Mouse (Mus musculus): ENCODE results near the gene Apol9b.

Gene Apol9b

DNA sequence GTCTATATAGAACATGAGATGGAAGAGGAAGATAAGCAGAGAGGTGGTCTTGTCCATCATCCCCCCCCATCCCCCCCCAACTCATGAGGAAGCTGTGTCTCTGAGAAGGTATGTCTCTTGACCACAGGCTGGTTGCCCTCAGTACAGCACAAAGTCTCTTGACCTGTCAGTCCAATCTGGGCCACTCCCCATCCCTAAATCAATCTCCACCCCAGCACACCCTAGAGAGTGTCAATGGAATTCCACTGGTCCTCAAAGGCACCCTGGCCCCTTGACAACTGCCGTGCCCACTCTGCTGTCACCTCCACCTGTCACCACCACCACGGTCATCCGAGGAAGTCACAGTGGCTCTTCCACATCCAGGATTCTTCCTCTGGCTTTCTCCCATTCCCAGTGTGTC, 19.6 kb downstream of the Apol9b start:
- DNase-seq = no peak

- DNase-seq = no peak
These were observed 20.9 kb downstream of the Apol9b start for GRCm38 (mm10) chr15:77749717-77750116.

- no peak for DNase-seq
These were observed 21.6 kb downstream of the Apol9b start for GRCm38 (mm10) chr15:77750461-77750860.

GRCm38 (mm10) chr15:77752443-77752842, 23.6 kb downstream of the Apol9b start:
- DNase-seq = no peak

DNA sequence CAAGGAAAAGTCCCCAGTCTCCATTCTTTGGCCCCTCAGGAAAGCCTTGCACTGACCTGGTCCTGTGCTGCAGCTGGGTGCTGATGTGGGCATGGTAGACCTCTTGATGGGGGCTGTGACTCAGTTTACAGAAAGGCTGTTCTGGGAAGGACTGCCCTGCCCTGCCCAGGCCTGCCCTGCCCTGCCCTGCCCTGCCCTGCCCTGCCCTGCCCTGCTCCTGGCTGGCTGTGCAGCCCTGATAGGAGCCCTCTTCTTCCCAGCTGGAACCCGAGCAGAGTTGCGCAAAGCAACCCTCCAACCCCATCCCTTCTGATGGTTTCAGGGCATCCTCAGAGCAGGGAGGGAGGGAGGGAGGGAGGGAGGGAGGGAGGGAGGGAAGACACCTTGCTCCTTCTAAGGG, 26.3 kb downstream of the Apol9b start:
- no peak for DNase-seq

DNA sequence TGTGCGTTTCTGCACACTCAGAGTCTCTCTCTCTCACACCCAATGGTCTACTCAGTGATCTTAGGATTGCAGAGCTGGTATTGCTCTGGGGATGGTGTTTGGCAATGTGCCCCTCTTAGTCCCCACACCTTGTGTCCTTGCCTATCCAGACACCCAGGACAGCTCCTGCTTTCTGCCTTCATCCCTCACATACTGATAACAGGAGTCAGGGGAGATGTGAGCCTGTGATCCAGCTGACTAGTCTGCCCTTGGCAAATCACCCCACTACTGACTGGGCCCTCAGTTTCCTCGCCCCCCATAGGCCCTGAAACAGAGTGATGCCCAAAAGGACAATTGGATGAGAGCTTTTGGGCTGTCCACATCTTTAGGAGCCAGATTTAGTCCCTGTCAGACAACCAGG, 27.2 kb downstream of the Apol9b start:
- DNase-seq = no peak

- peak; percentile 53 for DNase-seq
These were observed 28.0 kb downstream of the Apol9b start, which contains the start of gene Apol8 for GRCm38 (mm10) chr15:77756848-77757247. Gene Apol8 (minus strand): TSS chr15:77757003.

DNA sequence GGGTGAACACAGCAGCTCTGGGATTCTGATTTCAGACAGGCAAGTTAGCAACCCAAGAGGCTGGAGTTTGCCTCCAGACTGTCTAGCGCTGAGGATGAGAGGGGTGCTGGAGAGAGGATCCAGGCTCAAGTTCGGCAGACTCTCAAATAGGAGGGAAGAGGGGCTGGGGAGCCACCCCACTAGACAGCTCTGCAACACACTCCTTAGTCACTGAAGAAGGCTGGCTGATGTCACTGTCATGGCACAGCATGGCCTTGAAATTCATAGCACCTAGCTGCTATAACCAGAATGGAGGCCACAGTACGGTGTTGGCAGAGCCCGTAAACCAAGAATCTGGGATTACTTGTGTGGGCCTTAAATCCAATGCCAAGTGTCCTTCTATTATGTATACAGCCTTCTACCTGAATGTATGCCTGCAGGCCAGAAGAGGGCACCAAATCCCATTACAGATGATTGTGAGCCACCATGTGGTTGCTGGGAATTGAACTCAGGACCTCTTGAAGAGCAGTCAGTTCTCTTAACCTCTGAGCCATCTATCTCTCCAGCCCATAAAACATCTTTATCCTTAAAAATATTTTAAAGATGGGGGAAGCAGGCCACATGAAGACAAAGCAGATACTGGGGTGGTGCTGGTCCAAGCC, 28.9 kb downstream of the Apol9b start:
- DNase-seq = no peak

DNA sequence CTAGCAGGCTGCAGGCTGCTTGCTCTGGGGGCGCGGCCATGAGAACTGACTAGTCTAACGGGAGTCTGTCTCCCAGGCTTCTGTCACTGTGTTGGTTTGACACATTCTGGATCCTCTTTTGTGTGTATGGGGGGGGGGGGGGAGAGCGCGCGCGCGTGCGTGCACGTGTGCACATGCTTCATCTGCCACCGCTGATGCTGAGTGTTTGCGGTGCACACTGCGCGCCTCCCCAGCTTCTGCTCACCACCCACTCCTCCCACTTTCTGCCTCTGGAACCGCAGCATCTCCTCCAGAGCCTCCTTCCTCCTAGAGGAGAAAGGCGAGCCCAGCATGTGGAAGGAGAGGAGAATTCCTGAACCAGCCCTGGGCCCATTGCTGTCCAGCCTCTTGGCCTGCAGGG, 31.2 kb downstream of the Apol9b start:
- no peak for DNase-seq

- DNase-seq = no peak
These were observed 32.2 kb downstream of the Apol9b start for GRCm38 (mm10) chr15:77761083-77761482.

DNA sequence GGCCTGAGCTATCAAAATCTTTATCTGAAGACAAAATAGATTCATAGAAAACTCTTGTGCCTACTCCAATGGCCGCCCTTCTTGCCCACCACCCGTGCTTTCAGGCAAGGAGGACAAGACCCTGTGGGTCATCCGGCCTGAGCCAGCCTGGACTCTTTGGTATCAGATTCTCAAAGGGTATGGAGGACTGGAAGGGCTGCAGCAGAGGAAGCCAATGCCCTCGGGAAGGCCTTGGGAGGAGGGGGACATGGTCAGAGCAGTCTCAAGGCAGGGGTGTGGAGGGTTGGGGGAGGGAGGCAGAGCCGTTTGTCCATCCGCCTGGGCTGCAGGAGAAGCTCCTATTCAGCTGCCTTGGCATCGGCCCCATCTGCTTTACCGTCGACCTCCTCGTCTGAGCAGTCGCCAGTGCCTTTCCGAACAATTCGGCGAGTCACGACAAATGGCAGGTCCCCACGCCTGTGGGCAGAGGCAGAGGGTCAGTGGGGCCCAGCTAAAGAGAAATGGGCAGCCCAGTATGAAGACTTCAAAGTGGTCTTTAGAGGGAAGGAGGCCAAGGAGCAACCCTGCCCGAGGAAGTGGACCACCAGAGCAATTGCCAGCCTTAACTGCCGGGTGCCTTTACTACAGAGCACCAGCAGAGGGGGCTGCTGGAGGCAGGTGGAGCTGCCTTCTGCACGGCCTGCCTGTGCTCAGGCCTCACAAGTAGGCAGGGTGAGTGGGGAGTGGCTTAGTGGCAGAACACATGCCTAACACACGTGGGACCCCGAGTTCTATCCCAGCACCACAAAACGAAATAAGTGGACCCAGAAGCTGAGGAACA, 32.9 kb downstream of the Apol9b start:
- no peak for DNase-seq

DNA sequence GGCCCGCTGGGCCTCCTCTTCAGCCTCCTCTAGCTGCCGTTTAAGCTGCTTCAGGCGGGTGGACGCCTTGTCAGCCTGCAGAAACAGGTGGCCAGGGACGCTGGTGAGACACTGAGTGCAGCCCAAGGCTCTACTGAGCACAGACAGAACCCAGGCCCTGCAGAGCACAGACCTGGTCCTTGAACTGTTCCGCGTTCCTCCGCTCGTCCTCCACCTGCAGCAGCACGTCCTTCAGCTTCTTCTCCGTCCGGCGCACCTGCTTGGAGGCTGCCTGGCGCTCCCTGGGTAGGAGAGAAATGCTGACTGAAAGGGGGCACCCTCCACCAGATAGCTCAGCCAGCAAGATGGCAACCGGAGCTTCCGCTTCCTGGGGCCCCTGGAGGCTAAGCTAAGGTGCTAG, 34.2 kb downstream of the Apol9b start:
- no peak for DNase-seq

- no peak for DNase-seq
These were observed 34.9 kb downstream of the Apol9b start for GRCm38 (mm10) chr15:77763702-77764101.

DNA sequence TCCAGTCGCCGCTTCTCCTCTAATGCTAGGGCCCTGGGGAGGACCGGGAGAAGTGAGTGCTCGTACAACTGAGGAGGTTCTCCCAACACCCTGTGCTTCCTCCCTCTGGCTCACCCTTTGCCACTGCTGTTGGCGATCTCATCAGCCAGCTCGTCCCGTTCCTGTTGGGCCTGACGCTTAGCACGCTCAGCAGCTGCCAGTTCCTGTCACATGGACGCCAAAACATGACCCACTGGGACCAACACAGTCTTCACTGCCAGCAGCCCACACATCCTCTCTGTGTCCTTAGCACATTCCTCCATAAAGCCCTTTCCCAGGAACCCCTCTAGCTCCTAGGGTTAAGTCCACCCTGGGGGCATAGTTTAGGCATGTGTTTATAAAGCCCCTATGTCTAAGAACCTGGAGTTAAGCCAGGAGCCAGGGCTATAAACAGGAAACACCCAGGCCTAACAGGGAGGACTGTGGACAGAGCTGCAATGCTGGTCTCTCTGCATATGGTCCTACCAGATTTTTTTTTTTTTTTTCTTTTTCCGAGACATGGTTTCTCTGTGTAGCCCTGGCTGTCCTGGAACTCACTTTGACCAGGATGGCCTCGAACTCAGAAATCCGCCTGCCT, 35.7 kb downstream of the Apol9b start:
- DNase-seq = no peak

DNA sequence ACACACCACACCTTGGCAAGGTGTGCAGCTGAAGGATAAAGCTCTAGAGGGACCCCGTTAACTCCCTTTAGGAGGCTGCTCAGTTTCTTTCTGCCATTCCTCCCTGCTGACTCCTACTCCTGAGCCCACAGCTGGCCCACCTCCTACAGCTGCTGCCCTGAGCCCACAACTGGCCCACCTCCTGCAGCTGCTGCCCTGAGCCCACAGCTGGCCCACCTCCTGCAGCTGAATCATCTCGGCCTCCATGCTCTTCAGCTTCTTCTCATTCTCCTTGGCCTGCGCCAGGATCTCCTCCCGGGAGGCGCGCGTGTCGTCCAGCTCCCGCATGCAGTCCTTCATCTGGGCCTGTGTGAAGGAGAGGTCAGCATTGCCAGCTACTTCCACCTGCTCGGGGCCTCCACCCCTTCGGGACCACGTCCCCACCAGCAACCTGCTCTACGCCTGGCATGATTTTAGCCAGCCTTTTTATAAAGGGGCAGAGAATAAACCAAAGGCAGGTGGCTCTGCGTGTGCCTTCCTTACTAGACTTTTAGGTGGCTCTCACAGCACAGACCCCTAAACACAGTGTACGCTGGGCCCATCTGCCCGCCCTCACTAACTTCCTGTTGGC, 36.8 kb downstream of the Apol9b start:
- no peak for DNase-seq

DNA sequence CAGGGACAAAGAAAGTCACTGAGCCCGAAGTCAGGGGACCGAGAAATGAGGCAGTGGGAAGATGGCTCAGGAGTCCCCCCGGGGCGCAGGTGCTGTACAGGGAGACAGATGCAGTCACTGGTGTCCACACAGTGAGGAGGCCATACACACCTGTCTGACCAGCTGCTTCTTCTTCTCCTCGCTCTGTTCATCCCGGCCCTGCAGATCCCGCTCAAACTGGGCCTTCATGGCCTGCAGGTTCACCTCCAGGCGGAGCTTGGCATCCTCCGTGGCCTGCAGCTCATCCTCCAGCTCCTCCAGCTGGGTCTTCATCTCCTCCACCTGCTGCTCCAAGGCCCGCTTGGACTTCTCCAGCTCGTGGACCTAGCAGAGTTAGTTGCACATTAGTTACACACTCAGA, 38.1 kb downstream of the Apol9b start:
- no peak for DNase-seq

GRCm38 (mm10) chr15:77770341-77770740, 41.5 kb downstream of the Apol9b start:
- no peak for DNase-seq

- DNase-seq = peak; percentile 76
These were observed 42.1 kb downstream of the Apol9b start for GRCm38 (mm10) chr15:77770942-77771341.

DNA sequence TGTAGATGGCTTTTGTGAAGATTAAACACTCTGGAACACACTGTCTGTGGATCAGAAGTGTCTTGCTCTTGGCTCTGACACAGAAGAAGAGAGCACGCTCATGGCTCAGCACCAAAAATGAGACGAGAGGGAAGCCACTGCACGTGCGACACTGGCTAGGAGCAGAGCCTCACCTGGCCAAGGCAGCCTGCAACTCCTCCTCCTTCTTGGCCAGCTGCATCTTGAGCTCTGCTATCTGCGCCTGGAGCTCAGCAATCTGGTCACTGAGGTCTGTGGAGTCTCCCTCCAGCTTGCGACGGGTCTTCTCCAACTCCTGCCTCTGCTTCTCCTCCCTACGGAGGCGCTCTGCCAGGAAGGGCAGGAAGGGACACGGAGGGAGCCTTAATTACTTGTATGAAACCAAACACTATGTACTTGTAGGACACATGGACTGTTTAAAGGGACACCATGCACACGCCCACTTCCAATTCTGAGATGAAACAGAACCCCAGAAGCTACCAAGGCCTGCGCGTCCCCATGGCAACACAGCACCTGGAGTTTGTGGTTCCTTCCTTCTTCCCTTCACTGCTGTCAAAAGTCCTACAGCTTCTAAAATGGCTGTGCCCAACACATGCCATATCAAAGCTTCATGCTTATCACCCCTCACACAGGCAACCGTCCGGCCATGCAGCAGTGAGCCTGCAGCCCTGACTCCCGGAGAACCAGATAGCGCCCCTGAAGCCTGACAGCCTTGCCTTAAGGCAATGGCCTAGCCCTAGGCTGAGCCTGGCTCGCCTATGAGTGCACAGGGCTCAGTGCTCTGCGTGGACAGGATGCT, 44.5 kb downstream of the Apol9b start:
- DNase-seq = peak; percentile 60

DNA sequence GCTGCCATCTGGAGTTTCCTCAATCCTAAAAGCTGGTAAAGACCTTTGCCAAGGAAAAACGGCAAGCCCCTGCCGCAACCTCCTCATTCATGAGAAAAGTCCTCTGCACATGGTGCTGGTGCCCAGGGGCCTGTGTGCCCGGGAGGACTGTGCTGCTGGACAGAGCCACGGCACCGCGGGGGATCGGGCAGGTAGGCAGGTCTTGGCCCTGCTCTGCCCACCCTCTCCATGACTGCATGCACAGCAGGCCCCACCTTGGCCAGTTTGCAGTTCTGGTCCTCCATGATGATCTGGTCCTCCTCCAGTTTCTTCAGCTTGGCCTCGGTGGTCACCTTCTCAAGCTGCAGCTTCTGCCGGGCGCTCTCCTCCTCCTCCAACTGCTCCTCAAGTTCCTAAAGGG, 45.5 kb downstream of the Apol9b start:
- DNase-seq = no peak

DNA sequence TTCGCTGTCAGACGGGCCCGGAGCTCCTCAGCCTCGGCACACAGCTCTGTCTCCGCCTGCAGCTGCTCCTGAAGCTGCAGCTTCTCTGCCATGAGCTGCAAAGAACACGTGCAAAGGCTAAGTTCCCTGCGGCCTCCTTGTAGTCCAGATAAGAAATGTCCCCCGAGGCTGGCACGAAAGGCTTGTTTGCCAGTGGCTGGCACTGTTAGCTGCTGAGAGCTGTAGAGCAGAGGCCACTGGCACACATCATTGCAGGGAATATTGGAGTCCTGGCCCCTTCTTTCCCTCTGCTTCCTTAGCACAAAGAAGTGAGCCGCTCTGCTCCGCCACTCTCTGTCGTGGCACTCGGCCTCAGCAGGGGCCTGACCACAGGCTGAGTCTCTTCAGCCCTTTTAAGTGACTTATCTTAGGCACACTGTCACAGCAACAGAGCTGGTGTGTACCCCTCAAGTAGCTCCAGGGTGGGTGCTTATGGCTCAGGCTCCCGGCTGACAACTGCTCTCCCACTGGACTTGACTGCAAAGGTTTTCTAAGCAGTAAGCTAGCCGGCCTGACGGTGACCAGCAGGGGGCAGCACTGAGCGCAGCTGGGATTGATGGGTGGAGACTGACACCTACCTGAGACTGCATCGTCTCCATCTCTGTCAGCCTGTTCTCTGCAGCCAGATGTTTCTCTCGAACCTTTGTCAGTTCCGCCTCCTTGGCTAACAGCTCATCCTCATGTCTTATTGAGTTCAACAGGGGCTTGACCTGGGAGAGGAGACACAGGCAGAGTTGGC, 46.5 kb downstream of the Apol9b start:
- DNase-seq = no peak

DNA sequence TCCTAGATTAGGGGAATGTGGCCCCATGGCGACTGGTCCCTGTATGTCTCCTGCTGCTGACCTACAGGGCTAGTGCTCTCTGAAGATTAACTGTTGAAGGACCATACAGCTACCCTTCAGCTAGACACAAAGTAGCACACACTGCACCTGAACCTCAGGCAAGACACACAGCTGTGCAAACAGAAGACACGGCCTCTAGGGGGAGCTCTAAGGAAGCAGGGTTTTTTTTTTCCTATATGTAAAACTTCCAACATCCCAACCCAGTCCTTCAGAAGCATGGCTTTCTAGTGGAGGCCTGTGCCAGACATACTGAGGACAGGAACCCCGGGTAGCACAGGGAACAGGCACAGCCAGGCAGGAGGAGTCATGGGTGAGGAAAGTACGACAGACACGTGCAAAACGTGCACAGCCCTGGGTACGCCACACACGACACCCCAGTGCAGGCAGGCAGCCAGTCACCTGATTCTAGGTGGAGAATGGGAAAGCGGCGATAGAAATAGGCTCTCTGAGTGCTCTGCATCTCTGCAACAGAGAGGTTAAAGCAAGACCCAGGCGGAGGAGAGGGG, 53.7 kb downstream of the Apol9b start:
- no peak for DNase-seq
